Mouse (Mus musculus): ENCODE measurements at regions not wholly inside any gene's neighbourhood (a gene's known extent, or its start where the extent isn't known, plus 50 kb on each side); places are given as distances from the start of the nearest gene placed in this dataset.

GRCm38 (mm10) chr4:152975012-152975675 lies 497.5 kb upstream of the Kcnab2 start:
- ChIA-PET CTCF (interaction anchor here (0.9 kb wide), 1 partner anchor 23 kb away, joined by 3 read pairs; no protein-coding TSS in a partner anchor), POLR2A (no interaction called here)
- DNase-seq (ENCODE audit: low read depth, low spot score) (peak; percentile 56), ATAC-seq (peak; percentile 85)
- in situ Hi-C loops (cut with MboI; ENCODE audit: low pct_unique_long_range_greater_than_20kb) = no loop called here
- no peaks in the 10 kb centered on the region for H3K27me3 ChIP-seq
- no peak for TF ChIP-seq CTCF (IDR thresholded peaks at IDR 0.05)

- ATAC-seq = no peak
- in situ Hi-C loops (cut with MboI; ENCODE audit: low pct_unique_long_range_greater_than_20kb) = no loop called here
- no peaks in the 10 kb centered on the region for H3K27me3 ChIP-seq
- TF ChIP-seq CTCF (IDR thresholded peaks at IDR 0.05) = no peak
- CTCF ChIA-PET = no interaction called here
- DNase-seq (ENCODE audit: low read depth, low spot score) = no peak
- POLR2A ChIA-PET = no interaction called here
These were observed 485.3 kb upstream of the Kcnab2 start for GRCm38 (mm10) chr4:152963001-152963400.

- no peak for TF ChIP-seq CTCF (IDR thresholded peaks at IDR 0.05)
- ChIA-PET CTCF (no interaction called here), POLR2A (no interaction called here)
- no peak for DNase-seq (ENCODE audit: low read depth, low spot score)
- no peak for ATAC-seq
- in situ Hi-C loops (cut with MboI; ENCODE audit: low pct_unique_long_range_greater_than_20kb) = no loop called here
- H3K27me3 ChIP-seq = no peaks in the 10 kb centered on the region
These were observed 484.5 kb upstream of the Kcnab2 start for GRCm38 (mm10) chr4:152962165-152962564.

GRCm38 (mm10) chr4:152961677-152962076 lies 484.0 kb upstream of the Kcnab2 start:
- in situ Hi-C loops (cut with MboI; ENCODE audit: low pct_unique_long_range_greater_than_20kb) = no loop called here
- DNase-seq (ENCODE audit: low read depth, low spot score) (no peak), ATAC-seq (no peak)
- H3K27me3 ChIP-seq = no peaks in the 10 kb centered on the region
- no peak for TF ChIP-seq CTCF (IDR thresholded peaks at IDR 0.05)
- CTCF ChIA-PET = no interaction called here
- POLR2A ChIA-PET = no interaction called here

- no peak for TF ChIP-seq CTCF (IDR thresholded peaks at IDR 0.05)
- ChIA-PET CTCF (no interaction called here), POLR2A (no interaction called here)
- DNase-seq (ENCODE audit: low read depth, low spot score) (no peak), ATAC-seq (no peak)
- no peaks in the 10 kb centered on the region for H3K27me3 ChIP-seq
- in situ Hi-C loops (cut with MboI; ENCODE audit: low pct_unique_long_range_greater_than_20kb) = no loop called here
These were observed 482.1 kb upstream of the Kcnab2 start for GRCm38 (mm10) chr4:152959627-152960230.

GRCm38 (mm10) chr4:152953237-152953974 lies 475.7 kb upstream of the Kcnab2 start:
- DNase-seq (ENCODE audit: low read depth, low spot score) (no peak), ATAC-seq (no peak)
- ChIA-PET POLR2A (interaction anchor here (0.6 kb wide), 1 partner anchor 845 kb away, joined by 3 read pairs; no protein-coding TSS in a partner anchor), CTCF (interaction anchor here (1.1 to 1.5 kb wide), 2 partner anchors 13 to 14 kb away, joined by 3 read pairs; no protein-coding TSS in a partner anchor)
- TF ChIP-seq CTCF (IDR thresholded peaks at IDR 0.05) = no peak
- in situ Hi-C loops (cut with MboI; ENCODE audit: low pct_unique_long_range_greater_than_20kb) = no loop called here
- no peaks in the 10 kb centered on the region for H3K27me3 ChIP-seq

GRCm38 (mm10) chr4:152948956-152949355 lies 471.3 kb upstream of the Kcnab2 start:
- ATAC-seq = no peak
- DNase-seq (ENCODE audit: low read depth, low spot score) = no peak
- TF ChIP-seq CTCF (IDR thresholded peaks at IDR 0.05) = no peak
- in situ Hi-C loops (cut with MboI; ENCODE audit: low pct_unique_long_range_greater_than_20kb) = no loop called here
- ChIA-PET POLR2A (no interaction called here), CTCF (no interaction called here)
- H3K27me3 ChIP-seq = no peaks in the 10 kb centered on the region

GRCm38 (mm10) chr4:152941159-152941558 lies 463.5 kb upstream of the Kcnab2 start:
- H3K27me3 ChIP-seq = no peaks in the 10 kb centered on the region
- POLR2A ChIA-PET = no interaction called here
- no peak for DNase-seq (ENCODE audit: low read depth, low spot score)
- in situ Hi-C loops (cut with MboI; ENCODE audit: low pct_unique_long_range_greater_than_20kb) = no loop called here
- TF ChIP-seq CTCF (IDR thresholded peaks at IDR 0.05) = no peak
- ATAC-seq = no peak
- CTCF ChIA-PET = no interaction called here

- in situ Hi-C loops (cut with MboI; ENCODE audit: low pct_unique_long_range_greater_than_20kb) = no loop called here
- TF ChIP-seq CTCF (IDR thresholded peaks at IDR 0.05) = no peak
- H3K27me3 ChIP-seq = no peaks in the 10 kb centered on the region
- DNase-seq (ENCODE audit: low read depth, low spot score) = no peak
- ChIA-PET POLR2A (no interaction called here), CTCF (no interaction called here)
- no peak for ATAC-seq
These were observed 458.9 kb upstream of the Kcnab2 start for GRCm38 (mm10) chr4:152936614-152937013.

- CTCF ChIA-PET = no interaction called here
- POLR2A ChIA-PET = no interaction called here
- H3K27me3 ChIP-seq = no peaks in the 10 kb centered on the region
- no peak for TF ChIP-seq CTCF (IDR thresholded peaks at IDR 0.05)
- ATAC-seq (no peak), DNase-seq (ENCODE audit: low read depth, low spot score) (no peak)
- in situ Hi-C loops (cut with MboI; ENCODE audit: low pct_unique_long_range_greater_than_20kb) = no loop called here
These were observed 457.8 kb upstream of the Kcnab2 start for GRCm38 (mm10) chr4:152935484-152935883.

- CTCF ChIA-PET = no interaction called here
- POLR2A ChIA-PET = no interaction called here
These were observed 450.8 kb upstream of the Kcnab2 start for GRCm38 (mm10) chr4:152928422-152928985.

More at GRCm38 (mm10) chr4:152928422-152928985, 450.8 kb upstream of the Kcnab2 start:
- no peak for DNase-seq (ENCODE audit: low read depth, low spot score)
- in situ Hi-C loops (cut with MboI; ENCODE audit: low pct_unique_long_range_greater_than_20kb) = no loop called here
- ATAC-seq = no peak
- TF ChIP-seq CTCF (IDR thresholded peaks at IDR 0.05) = no peak
- H3K27me3 ChIP-seq = no peaks in the 10 kb centered on the region
